Mouse (Mus musculus) frontal cortex, postnatal 36 days (tissue): ENCODE data around the gene Snrpe.
A peak's percentile ranks its signal among the peaks of the same experiment; 100 is the strongest.

Experiments used
- DNase-seq, 2 experiments: peaks; one replicate each; pipeline ENCODE4 v3.0.0; 2022; ENCODE audit warnings: low spot score in 2 of 2

The Snrpe gene

DNA sequence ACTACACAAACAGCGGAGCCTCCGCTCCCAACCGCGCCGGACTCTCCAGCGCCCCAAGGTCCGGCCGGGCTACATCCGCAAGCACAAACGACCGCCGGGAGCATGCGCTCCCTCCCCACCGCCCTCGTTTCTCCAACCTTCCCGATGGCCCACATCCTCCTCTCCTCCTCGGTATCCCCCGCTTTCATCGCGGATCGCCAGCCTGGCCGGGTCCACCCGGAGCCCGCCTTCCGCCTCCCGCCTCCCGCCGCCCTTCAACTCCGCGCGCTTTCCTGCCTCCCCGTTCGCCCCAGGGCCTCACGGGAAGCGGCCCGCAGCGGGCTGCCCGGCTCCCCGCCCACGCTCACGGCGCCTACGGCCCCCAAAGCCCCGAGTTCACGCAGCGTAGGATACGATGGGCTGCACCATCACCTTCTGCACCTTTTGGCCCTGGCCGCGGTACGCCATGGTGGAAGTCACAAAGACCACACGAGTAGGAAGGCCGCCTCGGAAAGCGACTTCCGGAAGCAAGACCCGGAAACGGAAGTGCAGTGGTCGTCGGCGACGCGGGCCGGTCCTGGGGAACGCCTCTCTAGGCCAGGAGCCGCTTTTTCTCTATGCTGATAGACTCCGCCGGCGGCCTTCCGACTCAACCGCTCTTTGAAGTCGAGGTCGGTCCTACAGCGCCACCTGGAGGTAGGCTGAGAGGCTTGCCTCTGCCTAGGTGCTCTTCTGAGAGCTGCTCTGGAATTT lies at the start of gene Snrpe:
Gene Snrpe (minus strand): TSS at position 521 of the 732 bp plus-strand sequence.
- DNase-seq = peak; percentile 93 to 94

DNA sequence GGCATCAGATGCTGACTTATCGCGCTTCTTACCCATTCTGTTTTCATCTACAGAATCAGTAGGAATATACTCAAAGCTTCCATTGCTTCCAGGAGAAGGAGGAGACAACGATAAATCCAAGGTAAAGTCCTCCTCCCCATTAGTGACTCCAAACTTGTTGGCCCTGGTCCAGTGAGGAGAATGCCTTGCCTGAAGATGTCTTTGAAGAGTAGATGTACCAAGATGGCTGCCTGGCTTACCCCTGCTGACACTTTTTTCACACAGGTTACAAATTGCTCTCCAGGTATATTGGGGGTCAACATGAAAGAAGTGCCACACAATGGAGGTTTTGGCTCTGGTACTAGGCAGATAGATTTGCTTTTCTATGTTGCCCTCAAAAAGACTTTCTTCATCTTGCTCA lies 48.8 kb upstream of the Snrpe start:
- no peak for DNase-seq

DNA sequence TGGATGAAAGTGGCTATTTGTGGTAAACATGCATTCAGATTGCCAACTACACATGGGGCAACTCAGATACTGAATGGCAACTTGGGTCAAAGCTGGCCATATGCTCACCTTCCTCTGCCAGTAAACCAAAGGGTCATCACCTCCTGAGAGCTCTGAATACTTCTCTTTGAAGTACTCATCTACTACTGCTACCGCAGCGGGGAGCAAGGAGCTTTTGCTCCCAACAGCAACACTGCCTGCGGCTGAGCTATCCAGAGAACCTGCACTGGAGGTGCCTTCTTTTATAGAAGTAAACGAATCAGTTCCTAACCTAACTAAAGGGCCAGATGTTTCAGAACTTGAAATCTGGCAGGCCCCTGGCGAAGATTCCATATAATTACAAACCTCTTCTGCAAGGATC lies 46.7 kb upstream of the Snrpe start:
- DNase-seq = no peak

DNA sequence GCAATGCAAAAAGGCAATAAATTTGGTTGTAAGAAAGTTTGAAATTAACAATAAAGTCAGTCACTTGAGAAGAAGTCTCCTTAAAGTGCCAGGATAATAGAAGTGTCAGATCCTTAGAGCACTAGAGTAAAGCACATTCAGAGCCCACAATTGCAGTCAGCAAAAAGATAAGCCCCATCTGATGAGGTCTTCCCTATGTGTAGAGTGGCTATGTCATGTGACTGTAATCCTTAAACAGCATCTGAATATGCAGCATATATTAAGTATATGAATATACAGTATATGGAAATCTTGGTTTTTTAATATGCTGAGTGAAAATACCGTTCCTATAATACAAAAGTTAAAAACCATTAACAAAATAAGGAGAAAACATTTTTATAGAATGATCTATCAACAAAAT lies 42.9 kb upstream of the Snrpe start:
- no peak for DNase-seq

DNA sequence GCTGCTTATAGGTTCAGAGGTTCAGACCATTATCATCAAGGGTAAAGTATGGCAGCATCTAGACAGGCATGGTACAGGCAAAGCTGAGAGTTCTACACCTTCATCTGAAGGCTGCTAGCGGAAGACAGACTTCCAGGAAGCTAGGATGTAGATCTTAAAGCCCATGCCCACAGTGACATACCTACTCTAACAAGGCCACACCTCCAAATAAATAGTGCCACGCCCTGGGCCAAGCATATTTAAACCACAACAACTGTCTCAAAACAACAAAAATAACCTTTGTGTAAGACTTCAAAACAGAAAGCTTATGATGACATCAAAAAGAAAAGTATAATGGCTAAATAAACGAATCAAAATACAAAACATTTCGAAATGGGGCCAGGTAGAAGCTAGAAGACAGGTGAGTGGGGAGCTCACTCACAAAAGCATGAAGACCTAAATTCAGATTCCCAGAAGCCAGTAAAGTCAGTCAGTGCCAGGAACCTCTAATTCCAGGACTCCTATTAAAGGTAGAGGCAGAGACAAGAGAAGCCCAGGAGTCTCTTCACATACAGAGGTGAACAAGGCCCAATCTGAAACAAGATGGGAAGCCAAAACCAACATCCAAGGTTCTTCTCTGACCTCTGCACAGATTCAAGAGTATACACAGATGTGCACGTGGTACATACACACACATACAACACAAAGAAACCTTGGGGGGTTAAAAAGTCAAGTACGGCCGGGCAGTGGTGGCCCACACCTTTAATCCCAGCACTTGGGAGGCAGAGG lies 40.4 kb upstream of the Snrpe start:
- DNase-seq = no peak

DNA sequence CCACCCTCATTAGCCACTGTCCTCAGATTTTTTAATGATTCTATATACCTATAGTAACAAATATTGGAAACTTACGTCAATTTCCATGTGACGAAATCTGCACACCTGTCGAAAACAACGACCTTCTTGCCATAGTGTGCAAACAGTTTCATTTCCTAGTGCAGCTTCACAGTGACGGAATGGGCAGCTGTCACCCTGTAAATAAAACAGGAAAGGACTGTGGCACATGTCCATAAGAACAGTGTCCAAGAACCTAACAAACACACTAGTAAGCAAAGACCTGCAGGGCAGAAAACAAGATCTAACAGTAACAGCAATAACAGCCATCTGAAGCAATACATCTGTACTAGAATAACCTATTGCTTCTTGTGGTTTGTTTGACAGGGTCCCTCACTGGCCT lies 35.6 kb upstream of the Snrpe start:
- DNase-seq = no peak

DNA sequence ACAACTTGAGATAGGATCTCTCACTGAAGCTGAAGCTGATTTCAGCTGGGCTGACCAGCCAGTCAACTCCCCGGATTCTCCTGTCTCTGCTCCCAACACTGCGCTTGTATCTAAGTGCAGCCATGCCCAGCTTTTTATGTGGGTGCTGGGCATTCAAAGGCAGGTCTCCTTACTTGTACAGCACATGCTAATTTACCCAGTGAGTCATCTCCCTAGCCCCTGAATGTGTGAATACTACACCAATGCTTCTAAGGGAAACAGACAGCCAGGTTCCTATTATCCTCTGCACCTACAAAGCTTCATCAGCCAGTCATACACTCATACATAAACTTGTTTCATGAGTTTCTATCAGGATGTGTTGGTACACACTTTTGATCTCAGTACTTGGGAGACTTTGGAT lies 31.1 kb upstream of the Snrpe start:
- DNase-seq = no peak

DNA sequence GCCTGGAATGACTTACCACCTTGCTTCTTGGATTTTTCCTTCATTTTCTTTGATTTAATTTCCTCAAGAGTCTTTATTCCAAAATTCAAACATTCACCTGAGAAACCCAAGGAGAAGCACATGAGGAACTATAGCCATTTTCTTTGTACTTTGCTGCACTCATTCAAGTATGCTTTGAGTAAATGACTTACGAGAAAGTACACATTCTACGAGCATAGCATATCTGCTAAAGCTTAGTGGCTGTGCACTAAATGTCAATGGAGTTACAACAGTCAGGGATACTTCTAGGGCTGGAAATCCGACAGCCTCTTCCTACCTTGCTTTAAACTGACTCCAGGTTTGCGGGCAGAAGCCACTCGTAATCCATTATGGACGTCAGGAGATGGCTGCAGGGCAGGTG lies 28.4 kb upstream of the Snrpe start:
- no peak for DNase-seq

DNA sequence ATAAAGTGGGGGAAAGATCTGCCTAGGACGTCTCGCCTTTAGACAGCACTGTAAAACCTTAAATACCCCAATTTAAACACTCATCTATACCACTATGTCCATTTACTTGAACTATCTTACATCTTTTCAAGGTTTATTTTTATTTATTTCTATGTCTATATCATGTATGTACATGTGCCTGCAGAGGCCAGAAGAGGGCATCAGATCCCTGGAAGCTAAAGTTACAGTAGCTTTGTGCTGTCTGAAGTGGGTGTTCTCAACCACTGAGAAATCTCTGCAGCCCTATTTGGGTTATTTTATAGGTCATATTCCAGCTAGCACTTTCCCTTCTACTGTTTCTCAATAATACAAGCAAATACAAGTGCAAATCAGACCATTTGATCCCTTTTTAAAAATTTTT lies 22.1 kb upstream of the Snrpe start:
- no peak for DNase-seq

DNA sequence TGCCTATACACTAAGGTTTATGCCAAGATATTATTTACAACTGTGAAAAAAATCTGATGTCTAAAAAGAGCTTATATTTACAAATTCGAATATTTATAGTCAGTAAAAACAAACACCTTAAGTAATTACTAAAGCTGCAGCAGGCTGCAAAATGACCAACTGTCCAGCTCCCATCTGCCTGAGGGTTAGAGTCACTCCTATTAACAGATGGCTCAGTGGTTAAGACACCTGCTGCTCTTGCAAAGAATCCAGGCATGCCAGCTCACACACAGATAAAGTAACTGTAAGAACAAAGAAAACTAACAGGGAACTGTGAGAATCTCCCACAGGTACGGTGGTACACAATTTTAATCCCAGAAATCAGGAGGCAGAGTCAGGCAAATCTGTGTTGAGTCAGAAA lies 15.0 kb upstream of the Snrpe start:
- DNase-seq = no peak

DNA sequence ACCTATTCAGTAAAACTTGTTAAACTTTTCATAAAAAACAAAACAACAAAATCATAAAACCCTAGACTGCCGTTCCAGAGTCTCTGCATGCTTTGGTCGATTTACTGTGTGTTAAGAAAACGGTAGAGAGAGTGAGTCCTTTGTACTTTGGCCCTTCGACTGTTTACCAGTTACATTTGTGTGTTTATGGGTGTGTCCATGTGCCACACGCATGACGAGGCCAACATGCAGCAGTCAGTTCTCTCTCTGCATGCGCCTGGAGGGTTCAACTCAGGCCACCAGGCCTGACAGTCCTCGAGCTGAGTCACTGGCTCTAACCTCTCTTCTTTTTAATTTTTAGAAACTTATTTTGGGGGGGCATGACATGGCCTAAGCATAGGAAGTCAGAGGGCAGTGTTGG lies 8.2 kb upstream of the Snrpe start:
- DNase-seq = no peak

DNA sequence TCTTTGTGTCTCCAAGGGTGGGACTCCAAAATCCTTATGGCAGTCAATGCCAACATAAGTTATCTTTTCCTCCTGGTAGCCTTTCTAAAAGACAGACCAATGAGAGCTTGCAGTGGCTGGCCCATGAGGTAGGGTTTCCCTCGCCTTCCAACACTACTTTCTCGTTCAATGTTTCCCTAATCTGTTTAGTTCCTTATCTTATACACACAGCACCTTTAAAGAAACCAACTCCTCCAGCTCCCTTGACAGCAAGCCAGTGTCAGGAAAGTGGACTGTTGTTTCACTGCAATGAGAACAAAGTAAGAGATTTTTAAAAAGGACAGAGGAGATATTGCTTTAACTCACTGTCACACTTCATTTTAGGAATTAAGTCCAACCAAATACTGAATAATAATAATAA lies 7.8 kb upstream of the Snrpe start:
- no peak for DNase-seq

DNA sequence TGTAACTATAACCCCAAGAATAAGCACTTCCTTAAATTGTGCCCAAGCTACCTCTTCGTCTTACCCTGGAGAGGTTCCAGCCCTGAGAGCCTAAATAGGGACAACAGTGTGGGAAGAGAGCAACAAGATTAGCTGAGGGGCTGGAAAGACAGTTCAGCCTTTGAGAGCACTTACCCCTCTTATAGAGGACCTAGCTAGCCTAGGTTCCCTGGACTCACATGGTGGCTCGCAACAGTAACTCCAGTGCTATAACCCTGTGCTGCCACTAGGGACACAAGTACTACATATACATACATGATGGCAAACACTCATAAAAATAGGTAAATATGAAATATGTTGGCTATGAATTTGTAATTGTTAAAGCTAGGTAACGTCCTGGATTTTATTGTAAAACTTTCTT lies 3.7 kb upstream of the Snrpe start:
- no peak for DNase-seq

DNA sequence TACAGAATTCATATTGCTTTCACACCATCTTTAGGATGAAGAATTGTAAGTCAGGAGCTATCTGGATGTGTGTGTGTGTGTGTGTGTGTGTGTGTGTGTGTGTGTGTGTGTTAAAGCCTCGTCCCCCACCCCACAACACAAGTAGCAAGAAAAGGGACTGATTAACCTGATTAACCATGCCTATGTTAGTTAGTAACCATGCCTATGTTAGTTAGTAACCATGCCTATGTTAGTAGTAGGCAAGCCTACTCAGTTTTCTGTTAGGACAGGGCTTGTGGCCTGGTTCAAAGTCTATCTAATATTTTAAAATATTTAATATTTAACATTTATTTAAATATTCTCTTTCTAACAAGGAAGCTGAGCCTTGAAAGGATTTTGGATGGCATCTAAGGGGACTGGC lies 1.3 kb upstream of the Snrpe start:
- DNase-seq = no peak

DNA sequence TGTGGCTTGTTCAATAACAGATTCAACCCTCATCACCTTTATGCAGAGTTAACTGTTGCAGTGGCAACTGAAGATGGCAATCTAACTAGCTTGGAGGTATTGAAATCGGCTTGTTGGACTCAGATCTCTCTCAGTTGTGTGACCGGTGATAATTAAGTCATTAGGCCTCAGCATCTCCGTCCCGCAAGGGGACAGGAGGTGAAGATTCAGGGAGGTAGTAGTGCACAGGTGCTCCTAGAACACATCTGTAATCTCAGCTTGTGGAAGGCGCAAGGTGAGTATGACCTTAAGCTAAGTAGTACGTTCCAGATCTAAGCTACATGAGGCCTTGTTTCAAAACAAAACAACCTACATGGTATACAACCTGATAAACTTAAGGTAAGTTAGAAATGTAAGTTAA lies 510 bp upstream of the Snrpe start:
- DNase-seq = no peak

DNA sequence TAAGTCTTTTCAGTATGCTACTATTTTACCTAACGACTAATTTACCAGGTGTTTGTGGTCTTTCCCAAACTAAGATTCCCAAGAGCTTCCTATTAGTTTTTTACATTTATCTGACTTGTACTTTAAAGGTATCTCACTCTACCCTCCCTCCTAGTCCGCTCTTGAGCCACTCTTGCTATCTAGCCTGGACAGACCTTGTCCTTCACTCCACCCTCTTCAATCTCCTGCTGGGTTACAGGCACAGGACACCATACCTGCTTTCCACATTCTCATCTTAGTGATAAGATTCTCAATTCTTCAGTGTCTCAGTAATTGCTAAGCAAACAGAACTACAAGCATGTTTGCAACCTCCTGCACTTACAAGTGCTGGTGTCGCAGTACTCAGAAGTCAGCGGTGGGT lies 6.9 kb downstream of the Snrpe start:
- no peak for DNase-seq

DNA sequence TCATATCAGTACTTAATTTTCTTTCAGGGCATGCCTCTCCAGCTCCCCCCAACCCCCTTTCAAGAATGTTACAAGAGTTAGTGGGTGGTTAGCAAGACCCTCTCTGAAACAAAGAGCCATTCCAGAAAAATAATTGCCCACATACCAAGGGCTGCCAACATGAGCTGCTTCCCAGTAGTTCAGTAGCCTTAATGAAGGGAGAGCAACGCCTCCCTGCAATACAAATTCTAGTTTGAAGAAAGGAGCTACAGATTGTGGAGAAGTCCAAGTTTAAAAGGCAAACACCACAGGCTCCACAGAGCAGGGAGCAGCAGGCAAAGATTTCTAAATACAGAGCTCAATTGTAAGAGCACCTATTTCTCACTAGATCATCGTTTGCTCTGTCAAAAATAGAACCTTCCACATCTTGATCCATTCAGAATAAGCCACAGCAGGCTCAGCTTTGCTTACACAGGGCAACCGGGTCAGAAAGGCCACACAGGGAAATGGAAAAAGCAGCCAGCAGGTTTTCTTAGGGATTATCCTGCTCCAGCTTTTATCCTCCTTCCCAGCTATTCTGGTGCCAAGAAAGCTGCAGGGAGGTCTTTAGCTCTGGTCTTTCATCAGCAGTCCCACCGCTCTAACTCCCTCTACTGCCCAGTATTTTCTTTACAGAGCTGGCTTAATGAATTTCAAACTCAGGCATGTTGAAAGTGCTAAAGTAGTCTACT lies 13.6 kb downstream of the Snrpe start:
- DNase-seq = peak; percentile 11 to 36

DNA sequence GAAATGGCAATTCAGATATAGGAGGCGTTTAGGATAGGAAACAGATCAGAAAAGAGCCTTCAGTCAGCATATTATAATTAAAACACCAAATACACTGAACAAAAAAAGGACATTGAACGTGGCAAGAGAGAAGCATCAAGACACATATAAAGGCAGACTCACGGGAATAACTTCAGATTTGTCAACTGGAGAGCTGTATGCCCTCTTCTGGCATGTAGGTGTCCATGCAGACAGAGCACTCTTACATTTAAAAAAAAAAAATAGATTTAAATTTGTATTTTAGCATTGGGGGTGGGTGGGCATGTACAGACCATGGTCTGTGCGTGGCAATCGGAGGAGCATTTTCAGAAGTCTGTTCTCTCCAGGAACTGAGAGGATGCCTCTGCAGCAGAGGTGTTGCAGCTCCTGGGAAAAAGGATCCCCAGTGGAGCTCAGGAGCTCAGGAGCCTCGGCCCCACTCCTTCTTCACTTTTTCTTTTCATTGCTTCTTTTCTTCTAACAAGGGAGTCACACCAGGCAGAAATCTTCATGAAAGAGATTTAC lies 24.0 kb downstream of the Snrpe start:
- no peak for DNase-seq

DNA sequence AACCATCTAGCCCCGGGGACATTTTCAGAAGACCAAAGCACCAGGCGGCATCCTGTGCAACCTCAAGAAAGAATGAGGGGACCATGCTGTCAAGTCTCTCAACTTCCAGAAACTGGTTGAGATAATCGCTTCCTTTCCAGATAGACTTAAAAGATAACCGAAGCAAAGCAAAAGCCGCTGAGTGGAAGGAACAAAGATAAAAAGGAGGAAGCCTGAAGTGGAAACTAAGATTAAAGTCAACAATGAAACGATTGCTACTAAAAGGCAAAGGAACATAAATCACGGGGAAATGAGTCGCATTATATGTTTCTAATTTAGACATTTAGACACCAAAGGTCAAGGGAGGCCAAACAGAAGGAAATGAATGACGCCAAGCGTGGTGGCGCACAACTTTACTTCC lies 38.8 kb downstream of the Snrpe start:
- no peak for DNase-seq
